Mouse (Mus musculus) forebrain, postnatal 0 days (tissue): ENCODE data around the gene Tpk1. TPM values are rescaled to one million over a fixed set of nuclear protein-coding genes. Genes with fewer than 3 reads are reported as not detected.

ENCODE experiments used
- ATAC-seq: fragments of 200-750 bp; cut with Nextera tagmentation; 2 replicates; pipeline ENCODE4 v1.8.0; 2017; ENCODE audit warnings: mild to moderate bottlenecking, moderate library complexity
- DNase-seq: peaks from one replicate; pipeline ENCODE4 v3.0.0-alpha.2; 2015
- H3K27ac ChIP-seq: fragments of 300-500 bp; sonication (generic); 2 replicates; pipeline ENCODE4 v1.5.1; 2014; ENCODE audit warnings: low read depth, mild to moderate bottlenecking, antibody characterized with exemption, low read length, moderate library complexity, mixed read lengths
- H3K27me3 ChIP-seq: fragments of 300-500 bp; sonication (generic); 2 replicates; pipeline ENCODE4 v1.6.1; 2014; ENCODE audit warnings: mild to moderate bottlenecking, low read length, mixed read lengths; ENCODE audit not compliant: insufficient read depth
- H3K36me3 ChIP-seq: fragments of 300-500 bp; sonication (generic); 2 replicates; pipeline ENCODE4 v1.6.1; 2014; ENCODE audit warnings: mild to moderate bottlenecking, moderate library complexity; ENCODE audit not compliant: insufficient read depth
- H3K4me1 ChIP-seq: fragments of 300-500 bp; sonication (generic); 2 replicates; pipeline ENCODE4 v1.6.1; 2014; ENCODE audit warnings: antibody characterized with exemption; ENCODE audit not compliant: insufficient read depth
- H3K4me2 ChIP-seq: fragments of 300-500 bp; sonication (generic); 2 replicates; pipeline ENCODE4 v1.6.1; 2014; ENCODE audit warnings: low read depth, mild to moderate bottlenecking, moderate library complexity
- H3K4me3 ChIP-seq: fragments of 300-500 bp; sonication (generic); 2 replicates; pipeline ENCODE4 v1.5.1; 2014; ENCODE audit warnings: low read depth, low read length, mixed read lengths
- H3K9ac ChIP-seq: fragments of 300-500 bp; sonication (generic); 2 replicates; pipeline ENCODE4 v1.6.1; 2014; ENCODE audit warnings: mild to moderate bottlenecking
- H3K9me3 ChIP-seq: fragments of 300-500 bp; sonication (generic); 2 replicates; pipeline ENCODE4 v1.6.1; 2016; ENCODE audit warnings: low read length
- CTCF ChIP-seq: sonication (generic); IDR thresholded peaks from 2 replicates; pipeline ENCODE4 v1.5.1; 2016; ENCODE audit warnings: antibody characterized with exemption, control low read depth, low read depth
- WGBS: fragments of 180-500 bp; shearing (Covaris S2); extraction: QIAGEN DNeasy Blood & Tissue Kit; methylation state at CpG from one replicate; pipeline ENCODE4 v1.1.7; 2014; 5-methylcytosine and 5-hydroxymethylcytosine counted together
- polyA plus RNA-seq: library from polyadenylated mRNA; unstranded; fragments of >200 nt; fragmentation: Nextera tagmentation; extraction: Ambion mirVana; gene quantifications from 2 replicates; pipeline ENCODE4 v1.2.1, GENCODE M21; 2015
- total RNA-seq: library from RNA; depleted of rRNA; stranded (reverse); fragments of >200 nt; gene quantifications from 2 replicates; pipeline ENCODE4 v1.2.3, GENCODE M21; 2014; rRNA removed

The Tpk1 gene
- 4.5 and 4.7 TPM in 2 replicates for total RNA-seq
- polyA plus RNA-seq, result 4.5 and 5.0 TPM in 2 replicates

DNA sequence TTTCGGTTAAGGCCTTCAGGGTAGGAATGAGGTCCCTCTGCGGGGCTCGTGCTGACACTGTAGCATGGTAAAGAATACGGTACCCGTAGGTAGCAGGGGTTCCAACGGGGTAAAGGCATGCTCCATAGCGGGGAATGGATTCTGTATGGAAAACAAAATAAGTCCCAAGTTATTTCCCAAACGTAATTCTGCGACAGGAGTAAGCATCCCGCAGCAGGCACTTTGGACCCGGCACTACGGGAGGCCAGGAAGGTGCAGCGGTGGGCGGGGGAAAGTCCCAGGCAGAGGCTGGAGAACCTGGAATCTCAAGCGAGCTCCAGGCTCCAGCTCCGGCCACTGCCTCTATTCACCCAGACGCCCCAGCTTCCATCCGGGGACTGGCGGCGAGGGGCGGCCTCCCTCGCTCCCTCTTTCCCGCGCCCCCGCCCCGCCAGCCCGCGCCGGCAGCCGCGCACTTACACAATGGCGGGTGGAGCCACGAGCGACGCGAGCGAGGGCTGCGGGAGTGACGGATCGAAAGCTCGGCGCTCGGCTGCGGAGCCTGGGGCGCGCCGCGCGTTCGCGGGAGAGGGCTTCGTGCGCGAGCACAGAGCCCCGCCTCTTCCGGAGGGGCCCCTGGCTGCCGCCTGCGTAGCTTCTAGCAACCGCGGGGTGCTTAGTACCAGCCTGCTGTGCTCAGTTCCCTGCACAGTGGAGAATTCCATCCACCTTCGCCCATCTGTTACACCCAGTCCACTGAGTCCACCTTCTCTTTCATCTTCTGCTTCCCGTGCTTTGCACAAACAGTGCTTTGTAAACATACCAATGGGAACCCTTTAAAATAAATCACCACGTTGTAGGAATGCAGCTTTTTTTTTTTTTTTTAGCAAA, at the start of gene Tpk1:
Gene Tpk1 (minus strand): TSS at position 602 of the 870 bp plus-strand sequence.
- ATAC-seq (peak; percentile 98), DNase-seq (peak; percentile 99)
- under 1% methylated on average over 59 of the region's 63 CpGs for WGBS
- H3K36me3 ChIP-seq, result no peaks in the 10 kb centered on the region
- peak within 1 kb of the TSS; percentile 68 for H3K4me3 ChIP-seq
- H3K4me2 ChIP-seq, result peak within 1 kb of the TSS; percentile 76
- H3K4me1 ChIP-seq, result no peaks in the 10 kb centered on the region
- H3K9ac ChIP-seq, result peak within 1 kb of the TSS; percentile 82
- no peaks in the 10 kb centered on the region for H3K9me3 ChIP-seq
- no peaks in the 10 kb centered on the region for H3K27me3 ChIP-seq
- peak; percentile 26; the same call in 1 of the 2 replicates for TF ChIP-seq CTCF
- H3K27ac ChIP-seq, result peak within 1 kb of the TSS; percentile 92

DNA sequence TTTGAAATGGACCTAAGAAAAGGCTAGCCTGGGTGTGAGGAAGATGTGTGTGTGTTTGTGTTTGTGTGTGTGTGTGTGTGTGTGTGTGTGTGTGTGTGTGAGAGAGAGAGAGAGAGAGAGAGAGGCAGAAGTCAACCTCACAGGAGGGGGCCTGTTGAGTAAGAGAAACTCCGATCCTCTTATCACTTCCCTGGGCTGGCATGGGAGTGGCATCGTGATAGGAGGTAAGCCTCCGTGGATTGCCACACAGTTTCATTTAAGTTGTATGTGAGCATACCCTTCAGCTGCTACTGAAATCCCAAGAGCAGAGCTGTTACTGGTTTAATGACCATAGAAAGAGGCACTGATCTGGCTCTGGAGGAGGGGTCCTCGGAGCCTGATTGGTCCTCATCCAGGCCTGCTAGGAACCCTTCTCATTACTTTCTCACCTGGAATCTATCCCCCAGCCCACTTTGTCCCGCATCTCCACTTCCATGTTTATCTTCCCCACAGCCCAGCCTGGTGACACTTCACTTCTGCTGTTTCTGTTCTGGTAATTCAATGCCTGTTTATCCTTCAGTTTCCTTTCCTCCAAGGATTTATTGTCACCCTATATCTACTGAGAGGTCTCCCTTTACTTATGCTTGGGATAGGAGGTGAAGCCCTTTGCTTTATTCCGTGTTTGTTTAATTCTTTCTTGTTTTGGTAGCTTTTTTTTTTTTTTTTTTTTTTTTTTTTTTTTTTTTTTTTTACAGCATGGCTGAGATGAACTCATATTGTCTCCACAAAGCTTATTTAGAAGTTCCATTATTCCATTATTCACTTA, 36.9 kb upstream of the Tpk1 start:
- Histone ChIP-seq H3K27me3 (no peaks in the 10 kb centered on the region), H3K36me3 (no peaks in the 10 kb centered on the region), H3K4me3 (no peak overlapping the region), H3K9ac (no peak overlapping the region), H3K4me2 (no peak overlapping the region), H3K27ac (no peak overlapping the region), H3K4me1 (no peaks in the 10 kb centered on the region), H3K9me3 (no peaks in the 10 kb centered on the region)
- no peak for TF ChIP-seq CTCF
- WGBS, result 81% methylated on average over 6 of the region's 6 CpGs
- no peak for DNase-seq
- no peak for ATAC-seq

DNA sequence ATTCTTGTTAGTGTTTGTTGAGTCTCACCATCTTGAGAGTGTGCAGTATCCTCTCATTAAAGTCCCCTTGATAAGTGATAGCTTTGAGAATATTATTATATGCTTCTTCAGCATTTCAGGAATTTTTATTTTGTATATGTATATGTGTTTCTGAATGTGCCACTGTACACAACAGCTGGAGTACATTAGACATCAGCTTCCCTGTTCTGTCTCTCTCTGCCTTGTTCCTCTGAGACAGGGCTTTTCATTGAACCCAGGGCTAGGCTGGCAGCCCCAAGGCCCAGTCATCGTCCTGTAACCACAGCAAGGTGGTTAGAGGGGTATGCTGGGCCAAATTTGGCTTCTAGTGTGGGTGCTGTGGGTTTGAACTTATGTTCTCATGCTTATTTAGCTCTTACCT, 25.8 kb upstream of the Tpk1 start:
- H3K9ac ChIP-seq, result no peak overlapping the region
- no peak overlapping the region for H3K4me3 ChIP-seq
- ATAC-seq (no peak), DNase-seq (no peak)
- H3K9me3 ChIP-seq, result no peaks in the 10 kb centered on the region
- no peak overlapping the region for H3K4me2 ChIP-seq
- WGBS, result 72% methylated on average over 1 of the region's 1 CpGs
- no peak for TF ChIP-seq CTCF
- H3K27me3 ChIP-seq, result no peaks in the 10 kb centered on the region
- H3K4me1 ChIP-seq, result no peaks in the 10 kb centered on the region
- H3K36me3 ChIP-seq, result no peaks in the 10 kb centered on the region
- no peak overlapping the region for H3K27ac ChIP-seq

DNA sequence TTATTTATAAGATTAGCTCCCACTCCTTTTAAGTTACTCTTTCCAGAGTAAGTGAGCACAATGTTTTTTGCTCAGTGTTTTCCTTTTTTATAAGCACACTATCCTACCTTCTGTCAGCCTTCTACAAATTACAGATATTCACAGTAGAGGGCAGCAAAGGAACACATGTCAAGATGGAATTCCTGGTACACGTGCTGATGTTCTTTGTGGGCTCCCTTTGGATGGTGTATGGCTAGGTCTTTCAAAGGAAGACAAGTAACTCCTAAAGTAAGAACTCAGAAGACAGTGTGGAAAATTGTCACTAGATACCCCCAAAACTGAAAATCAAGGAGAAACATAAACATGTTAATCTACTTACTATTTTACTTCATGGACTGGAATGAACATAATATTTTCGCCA, 19.9 kb upstream of the Tpk1 start:
- Histone ChIP-seq H3K9ac (no peak overlapping the region), H3K9me3 (no peaks in the 10 kb centered on the region), H3K4me2 (no peak overlapping the region), H3K4me3 (no peak overlapping the region), H3K36me3 (no peaks in the 10 kb centered on the region), H3K4me1 (no peaks in the 10 kb centered on the region), H3K27ac (no peak overlapping the region), H3K27me3 (no peaks in the 10 kb centered on the region)
- 47% methylated on average over 2 of the region's 2 CpGs for WGBS
- DNase-seq, result peak; percentile 79
- ATAC-seq, result peak; percentile 88
- peak; percentile 79 for TF ChIP-seq CTCF

DNA sequence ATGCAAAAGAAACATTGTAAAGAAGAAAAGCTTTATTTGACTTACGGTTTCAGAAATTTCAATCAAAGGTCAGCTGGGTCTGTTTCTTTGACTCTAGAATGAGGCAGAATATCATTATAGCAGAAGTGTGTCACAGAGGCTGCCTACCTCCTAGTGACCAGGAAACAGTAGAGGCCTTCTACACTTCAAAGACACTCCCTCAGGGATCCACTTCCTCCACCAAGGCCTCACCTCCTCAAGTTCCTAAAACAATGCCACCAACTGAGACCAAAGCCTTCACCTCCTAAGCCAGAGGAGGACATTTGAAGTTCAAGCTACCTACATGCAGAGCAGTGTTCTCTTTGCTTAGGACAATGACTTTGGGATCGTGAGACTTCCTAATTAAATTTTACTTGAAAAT, 16.5 kb upstream of the Tpk1 start:
- DNase-seq, result no peak
- Histone ChIP-seq H3K9ac (no peak overlapping the region), H3K27ac (no peak overlapping the region), H3K9me3 (no peaks in the 10 kb centered on the region), H3K4me3 (no peak overlapping the region), H3K4me1 (no peaks in the 10 kb centered on the region), H3K27me3 (no peaks in the 10 kb centered on the region), H3K36me3 (no peaks in the 10 kb centered on the region), H3K4me2 (no peak overlapping the region)
- no peak for TF ChIP-seq CTCF
- 42% methylated on average over 2 of the region's 2 CpGs for WGBS
- ATAC-seq, result no peak

DNA sequence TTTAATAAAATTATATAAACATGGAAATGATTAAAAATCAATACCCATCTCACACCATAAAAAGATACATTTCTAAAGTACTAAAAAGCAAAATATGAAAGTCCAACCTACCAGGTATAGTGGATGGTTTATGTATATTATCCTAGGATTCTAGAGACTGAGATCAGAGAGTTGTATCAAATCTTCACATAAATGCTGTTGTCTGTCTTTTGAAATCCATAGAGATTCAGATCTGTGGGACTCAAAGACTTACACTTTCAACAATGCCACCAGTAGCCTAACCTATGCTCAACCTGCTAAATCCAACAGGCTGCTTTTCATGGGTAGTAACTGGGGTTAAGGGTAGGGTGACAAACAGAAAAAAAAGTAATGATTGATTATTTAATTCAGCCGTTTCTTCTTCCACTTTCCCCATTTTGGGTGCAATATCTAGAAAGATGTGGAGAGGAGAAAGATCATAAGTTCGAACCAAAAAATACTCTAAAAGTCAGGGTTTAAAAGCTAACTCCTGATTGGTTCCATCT, 12.7 kb upstream of the Tpk1 start:
- Histone ChIP-seq H3K27ac (no peak overlapping the region), H3K4me1 (no peaks in the 10 kb centered on the region), H3K9ac (no peak overlapping the region), H3K36me3 (no peaks in the 10 kb centered on the region), H3K9me3 (no peaks in the 10 kb centered on the region), H3K4me2 (no peak overlapping the region), H3K27me3 (no peaks in the 10 kb centered on the region), H3K4me3 (no peak overlapping the region)
- WGBS, result 96% methylated on average over 2 of the region's 2 CpGs
- no peak for DNase-seq
- no peak for ATAC-seq
- TF ChIP-seq CTCF, result no peak

DNA sequence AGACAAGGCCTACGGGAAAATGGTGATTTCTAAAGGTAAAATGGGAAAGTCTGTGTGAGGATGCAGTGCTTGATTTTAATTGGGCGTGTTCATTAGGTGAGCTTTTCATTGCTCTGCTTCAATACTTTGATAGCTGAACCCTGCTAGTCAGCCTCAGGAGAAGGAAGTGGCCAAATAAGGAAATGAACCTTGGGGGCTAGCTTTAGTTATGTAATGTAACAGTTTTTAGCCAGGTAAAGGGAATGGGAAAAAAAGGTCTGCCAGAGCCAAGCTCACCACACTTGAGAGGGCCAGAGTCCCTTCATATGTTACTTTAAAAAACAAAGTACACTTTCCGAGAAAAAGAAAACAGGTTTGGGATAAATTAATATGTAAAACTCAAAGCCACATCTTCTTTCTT, 11.5 kb upstream of the Tpk1 start:
- WGBS, result 75% methylated on average over 3 of the region's 3 CpGs
- Histone ChIP-seq H3K4me1 (no peaks in the 10 kb centered on the region), H3K9me3 (no peaks in the 10 kb centered on the region), H3K4me3 (no peak overlapping the region), H3K9ac (no peak overlapping the region), H3K36me3 (no peaks in the 10 kb centered on the region), H3K27ac (no peak overlapping the region), H3K27me3 (no peaks in the 10 kb centered on the region), H3K4me2 (no peak overlapping the region)
- DNase-seq, result no peak
- TF ChIP-seq CTCF, result no peak
- ATAC-seq, result no peak
